Mouse (Mus musculus) testis, adult 2 months (tissue): ENCODE data around the gene Gm20388.

Experiments
- CTCF ChIP-seq: fragments of 200-500 bp; IDR thresholded peaks from 2 replicates; pipeline ENCODE4 v1.5.1; 2012; ENCODE audit warnings: low read depth, mild to moderate bottlenecking, inconsistent platforms, low read length, moderate library complexity; ENCODE audit not compliant: control insufficient read depth, insufficient read depth, insufficient replicate concordance
- POLR2A ChIP-seq: fragments of 200-500 bp; IDR thresholded peaks from 2 replicates; pipeline ENCODE4 v1.6.1; 2012; ENCODE audit warnings: low read depth, mild to moderate bottlenecking, inconsistent platforms, low read length, moderate library complexity; ENCODE audit not compliant: control insufficient read depth

DNA sequence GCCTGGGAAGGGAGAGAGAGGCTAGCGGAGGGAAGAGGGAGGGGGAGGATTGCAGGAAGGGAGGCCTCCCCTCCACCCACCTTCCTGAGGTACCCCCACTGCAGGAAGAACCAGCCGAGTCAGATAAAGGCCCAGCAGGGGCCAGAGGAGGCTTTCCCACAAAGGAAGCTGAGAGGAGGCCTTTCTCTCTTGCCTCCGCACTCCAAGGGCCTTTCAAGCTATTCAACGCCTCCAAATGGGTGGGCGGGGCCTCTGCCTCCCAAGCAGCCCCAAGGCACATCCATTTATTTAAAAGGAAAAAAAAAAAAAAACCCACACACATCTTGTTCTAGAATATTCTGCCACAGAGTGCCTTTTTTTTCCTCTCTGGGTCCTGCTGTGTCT is 424.2 kb downstream of the Gm20388 start:
- no peak for TF ChIP-seq CTCF
- TF ChIP-seq POLR2A = no peak
